Mouse (Mus musculus) lung, adult 10 weeks (tissue): ENCODE data around the gene Crx. TPM values are rescaled to one million over a fixed set of nuclear protein-coding genes. Genes with fewer than 3 reads are reported as not detected.

ENCODE experiments used
- polyA plus RNA-seq: library from polyadenylated mRNA; stranded (reverse); fragments of 350-450 nt; fragmentation: Illumina TruSeq; extraction: RNeasy Lipid Tissue Mini Kit (QIAGEN cat#74804); gene quantifications from one replicate; pipeline ENCODE4 v1.2.3, GENCODE M21; 2014; ENCODE audit warnings: low read depth, low replicate concordance; ENCODE audit not compliant: insufficient read depth

Crx gene
- not detected for polyA plus RNA-seq

GRCm38 (mm10) chr7:15879756-15880155 is at the start of gene Crx:
Gene Crx, minus strand, starts transcription at chr7:15879968.

GRCm38 (mm10) chr7:15922220-15922773 is 42.5 kb upstream of the Crx start, which contains the start of gene Selenow:
Gene Selenow, minus strand, starts transcription at chr7:15922402.

DNA sequence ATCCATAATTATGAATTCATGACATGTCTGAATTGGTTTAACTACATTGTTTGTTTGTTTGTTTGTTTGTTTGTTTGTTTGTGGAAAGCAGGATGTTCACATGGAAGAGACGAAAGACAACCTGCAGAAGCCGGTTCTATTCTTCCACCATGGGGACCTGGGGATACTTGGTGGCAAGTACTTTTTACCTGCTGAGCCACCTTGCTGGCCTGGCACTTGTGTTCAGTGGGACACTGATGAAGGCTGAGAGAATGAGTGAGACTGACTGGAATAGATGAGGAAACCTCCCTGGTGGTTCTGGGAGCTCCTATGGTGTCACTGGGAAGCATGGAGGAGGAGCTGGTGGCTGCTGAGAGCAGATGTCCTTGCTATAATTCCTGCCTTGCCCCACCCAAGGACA is 2.5 kb upstream of the Crx start, which contains the start of gene Crxos:
Crxos (plus strand) TSS at position 301 of the 400 bp plus-strand sequence.

GRCm38 (mm10) chr7:15839578-15839977 is 40.2 kb downstream of the Crx start, which contains the start of gene Obox6:
Gene Obox6, minus strand, starts transcription at chr7:15839678.

Other genes with a start within 250 kb of the Crx start
- gene Obox3, start 240.1 kb downstream of the Crx start, polyA plus RNA-seq = not detected
- gene Obox5, start 129.8 kb downstream of the Crx start, polyA plus RNA-seq = not detected
- gene Obox6, start 40.3 kb downstream of the Crx start, polyA plus RNA-seq = not detected
- not detected for gene Crxos, start 2.6 kb upstream of the Crx start, polyA plus RNA-seq
- 594 TPM for gene Selenow, start 42.4 kb upstream of the Crx start, polyA plus RNA-seq
- 186 TPM for gene Nop53, start 66.1 kb upstream of the Crx start, polyA plus RNA-seq
- 87.4 TPM for gene Ehd2, start 87.6 kb upstream of the Crx start, polyA plus RNA-seq
- 2.7 TPM for gene Bicra, start 168.0 kb upstream of the Crx start, polyA plus RNA-seq
- not detected for gene Zfp541, start 181.8 kb upstream of the Crx start, polyA plus RNA-seq
- gene Napa, start 218.5 kb upstream of the Crx start, polyA plus RNA-seq = 58.6 TPM
- gene Kptn, start 239.9 kb upstream of the Crx start, polyA plus RNA-seq = 13.3 TPM
- gene Slc8a2, start 249.9 kb upstream of the Crx start, polyA plus RNA-seq = 0.25 TPM